27 mouse cellular contexts compared by ENCODE assay signal in the genomic region with DNA sequence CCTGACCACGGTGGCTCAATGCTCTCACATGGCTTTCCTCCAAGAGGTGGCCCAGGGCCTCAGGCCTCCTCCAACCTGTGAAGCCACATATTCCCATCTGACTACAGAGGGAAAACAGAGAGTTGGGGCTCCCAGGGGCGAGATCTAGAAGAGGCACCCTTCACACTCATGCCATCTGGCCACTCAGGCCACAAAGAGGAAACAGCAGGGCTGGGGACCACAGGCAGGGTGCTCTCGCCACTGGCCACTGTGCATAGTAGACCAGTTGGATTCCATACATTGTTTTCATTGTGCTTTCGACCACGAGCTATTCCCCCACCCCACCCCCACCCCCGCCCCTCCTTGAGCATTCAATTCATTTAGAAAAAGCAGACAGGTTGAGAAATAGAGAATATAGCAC.
DNase-seq lines count a peak whose midpoint lies in the region; ATAC-seq lines count a peak whose summit lies in the region.
"Had no signal": no experiment of that assay in that cellular context is flagged by ENCODE, and none has a peak within 500 bp of the region (broad histone marks: within the 10 kb centered on the region; RNA-seq: fewer than 3 reads in every experiment).

No protein-coding gene starts in this region.

- WGBS in forebrain, embryonic 11.5 days = 32% methylated on average over 6 of the region's 6 CpGs
- WGBS in forebrain, embryonic 13.5 days = 39% methylated on average over 6 of the region's 6 CpGs
- 38% methylated on average over 6 of the region's 6 CpGs for WGBS in hindbrain, embryonic 10.5 days
- 44% methylated on average over 6 of the region's 6 CpGs for WGBS in hindbrain, embryonic 13.5 days

- no peak overlapping the region for H3K9ac ChIP-seq in forebrain, embryonic 11.5 days (ENCODE audit: low read length)
- no peak overlapping the region for H3K9ac ChIP-seq in forebrain, embryonic 13.5 days
- no peak overlapping the region for H3K9ac ChIP-seq in hindbrain, embryonic 13.5 days
- H3K9ac ChIP-seq: embryonic facial prominence, embryonic 12.5 days; embryonic facial prominence, embryonic 15.5 days; forebrain, embryonic 12.5 days; heart, embryonic 13.5 days; hindbrain, embryonic 14.5 days had no signal

- H3K9me3 ChIP-seq in forebrain, embryonic 11.5 days (ENCODE audit: control insufficient read depth, low read length) = no peaks in the 10 kb centered on the region
- H3K9me3 ChIP-seq in forebrain, embryonic 13.5 days (replicated peaks) = no peaks in the 10 kb centered on the region
- no peaks in the 10 kb centered on the region for H3K9me3 ChIP-seq in hindbrain, embryonic 10.5 days
- H3K9me3 ChIP-seq in hindbrain, embryonic 13.5 days = no peaks in the 10 kb centered on the region
- H3K9me3 ChIP-seq: embryonic facial prominence, embryonic 12.5 days; embryonic facial prominence, embryonic 15.5 days; forebrain, embryonic 12.5 days; heart, embryonic 13.5 days had no signal

- H3K4me2 ChIP-seq in forebrain, embryonic 11.5 days (ENCODE audit: low read depth, low read length, severe bottlenecking) = no peak overlapping the region
- no peak overlapping the region for H3K4me2 ChIP-seq in forebrain, embryonic 13.5 days
- no peak overlapping the region for H3K4me2 ChIP-seq in hindbrain, embryonic 13.5 days
- H3K4me2 ChIP-seq: embryonic facial prominence, embryonic 12.5 days; embryonic facial prominence, embryonic 15.5 days; forebrain, embryonic 12.5 days; heart, embryonic 13.5 days; hindbrain, embryonic 14.5 days had no signal

- H3K27ac ChIP-seq in forebrain, embryonic 11.5 days (ENCODE audit: low read depth, low read length) = no peak overlapping the region
- H3K27ac ChIP-seq in forebrain, embryonic 13.5 days = no peak overlapping the region
- peak overlapping the region; percentile 30; the same call in 1 of the 2 replicates for H3K27ac ChIP-seq in hindbrain, embryonic 10.5 days
- H3K27ac ChIP-seq in hindbrain, embryonic 13.5 days = no peak overlapping the region
- H3K27ac ChIP-seq: embryonic facial prominence, embryonic 12.5 days; embryonic facial prominence, embryonic 15.5 days; forebrain, embryonic 12.5 days; heart, adult 2 months; heart, embryonic 13.5 days; hindbrain, embryonic 14.5 days; hindbrain, postnatal 0 days had no signal

- peaks cover 1% of the 10 kb centered on the region; the same call in 1 of the 2 replicates for H3K4me1 ChIP-seq in forebrain, embryonic 11.5 days (replicated peaks; ENCODE audit: control insufficient read depth, insufficient read depth, low read length)
- peaks cover 16% of the 10 kb centered on the region for H3K4me1 ChIP-seq in forebrain, embryonic 13.5 days
- peaks cover 39% of the 10 kb centered on the region for H3K4me1 ChIP-seq in hindbrain, embryonic 10.5 days (replicated peaks)
- peaks cover 17% of the 10 kb centered on the region for H3K4me1 ChIP-seq in hindbrain, embryonic 13.5 days (replicated peaks)

- peak; percentile 48 for DNase-seq in forebrain, embryonic 11.5 days (ENCODE audit: low spot score)
- DNase-seq in hindbrain, embryonic 10.5 days (ENCODE audit: low spot score) = no peak
- DNase-seq in right cerebral cortex, postnatal 25 days = no peak
- DNase-seq: adrenal gland, postnatal 10 days; adrenal gland, postnatal 36 days; cerebellum, adult 11 months; cerebellum, adult 2 months; cerebellum, adult 9-11 months; cerebellum, postnatal 25 days; gastrocnemius, postnatal 14 days; heart, adult 2 months; kidney, adult 18-20 months; kidney, adult 9 months had no signal

- H3K4me3 ChIP-seq in forebrain, embryonic 11.5 days (ENCODE audit: low read depth, low read length) = no peak overlapping the region
- H3K4me3 ChIP-seq in forebrain, embryonic 13.5 days = no peak overlapping the region
- H3K4me3 ChIP-seq in hindbrain, embryonic 10.5 days = no peak overlapping the region
- no peak overlapping the region for H3K4me3 ChIP-seq in hindbrain, embryonic 13.5 days
- H3K4me3 ChIP-seq: embryonic facial prominence, embryonic 12.5 days; embryonic facial prominence, embryonic 15.5 days; forebrain, embryonic 12.5 days; heart, adult 2 months; heart, embryonic 13.5 days had no signal

- H3K27me3 ChIP-seq in forebrain, embryonic 11.5 days (ENCODE audit: control insufficient read depth, insufficient read depth, low read length) = peaks cover 3% of the 10 kb centered on the region; the same call in 1 of the 2 replicates
- peaks cover 14% of the 10 kb centered on the region for H3K27me3 ChIP-seq in forebrain, embryonic 13.5 days
- peaks cover 32% of the 10 kb centered on the region for H3K27me3 ChIP-seq in hindbrain, embryonic 10.5 days (ENCODE audit: insufficient read depth, poor library complexity, severe bottlenecking)
- peaks cover 34% of the 10 kb centered on the region for H3K27me3 ChIP-seq in hindbrain, embryonic 13.5 days
- H3K27me3 ChIP-seq: embryonic facial prominence, embryonic 15.5 days; heart, embryonic 13.5 days; Patski had no signal

- no peaks in the 10 kb centered on the region for H3K36me3 ChIP-seq in forebrain, embryonic 11.5 days (ENCODE audit: control insufficient read depth, insufficient read depth, low read length)
- no peaks in the 10 kb centered on the region for H3K36me3 ChIP-seq in forebrain, embryonic 13.5 days (ENCODE audit: poor library complexity, severe bottlenecking)
- no peaks in the 10 kb centered on the region for H3K36me3 ChIP-seq in hindbrain, embryonic 10.5 days
- H3K36me3 ChIP-seq in hindbrain, embryonic 13.5 days = no peaks in the 10 kb centered on the region
- H3K36me3 ChIP-seq: embryonic facial prominence, embryonic 12.5 days; embryonic facial prominence, embryonic 15.5 days; forebrain, embryonic 12.5 days; heart, embryonic 13.5 days had no signal

- no peak for ATAC-seq in forebrain, embryonic 11.5 days (replicated peaks; ENCODE audit: low FRiP score)
- no peak for ATAC-seq in forebrain, embryonic 13.5 days
- no peak for ATAC-seq in hindbrain, embryonic 13.5 days (ENCODE audit: low FRiP score)
- ATAC-seq in granulocyte monocyte progenitor cell, adult 5-6 weeks (replicated peaks; ENCODE audit: poor library complexity, severe bottlenecking) = peak; percentile 27; the same call in 1 of the 2 replicates
- ATAC-seq: CD4-positive, CD25-positive, alpha-beta regulatory T cell, adult 4 months; forebrain, embryonic 16.5 days; hindbrain, postnatal 0 days; inflammation-experienced regulatory T-cells, adult 6 months; intestine, embryonic 16.5 days; Patski had no signal
